Mouse (Mus musculus): ENCODE measurements around the gene Arpc1a.
"Not testable (repeated sequence)": the region's sequence is repeated elsewhere in the genome, so short reads cannot be mapped to it uniquely, and the experiment has no call there.

Arpc1a gene

DNA sequence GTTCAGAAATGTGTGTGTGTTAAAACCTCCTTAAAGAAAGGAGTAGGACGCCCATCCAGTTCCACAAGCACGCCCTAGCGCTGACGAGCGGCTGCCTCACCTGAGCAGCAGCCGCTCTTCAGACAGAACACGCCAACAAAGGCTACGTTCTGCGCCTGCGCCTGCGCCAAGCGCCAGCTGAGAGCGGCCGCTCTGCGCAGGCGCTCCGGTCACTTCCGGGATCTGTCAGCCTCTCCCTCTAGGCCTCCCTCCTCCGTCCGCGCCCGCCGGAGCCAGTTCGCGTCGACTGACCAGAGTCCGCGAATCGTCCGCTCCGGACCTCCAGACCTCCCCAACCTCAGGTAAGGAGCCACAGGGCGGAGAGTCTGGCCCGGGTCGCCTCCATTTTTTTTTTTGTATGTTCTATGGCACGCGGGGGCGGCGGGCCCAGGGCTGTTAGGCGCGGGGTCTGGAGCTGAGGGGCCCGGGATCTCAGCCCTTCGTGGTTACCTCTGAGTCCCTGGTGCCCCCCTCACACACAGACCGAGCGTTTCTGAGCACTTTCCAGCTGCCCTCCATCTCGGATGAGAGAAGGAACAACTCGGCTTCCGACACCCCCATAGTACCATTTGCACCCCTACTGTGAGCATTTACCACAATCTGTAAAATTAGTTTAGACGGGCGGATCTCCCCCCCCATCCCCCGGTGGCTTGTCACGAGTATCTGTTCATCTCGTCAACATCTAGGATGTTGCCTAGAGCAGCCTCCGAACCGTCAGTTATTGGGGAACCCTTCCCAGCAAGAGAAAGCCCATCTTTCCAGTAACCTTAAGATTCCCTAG, at the start of gene Arpc1a, which contains the start of gene Kpna7:
Gene Arpc1a (plus strand): TSS at position 199 of the 820 bp plus-strand sequence.
Gene Kpna7 (minus strand): TSS at position 399 of the 820 bp plus-strand sequence.
- DNase-seq (ENCODE audit: low spot score in 2 of 2): peak; percentile 83 to 91

DNA sequence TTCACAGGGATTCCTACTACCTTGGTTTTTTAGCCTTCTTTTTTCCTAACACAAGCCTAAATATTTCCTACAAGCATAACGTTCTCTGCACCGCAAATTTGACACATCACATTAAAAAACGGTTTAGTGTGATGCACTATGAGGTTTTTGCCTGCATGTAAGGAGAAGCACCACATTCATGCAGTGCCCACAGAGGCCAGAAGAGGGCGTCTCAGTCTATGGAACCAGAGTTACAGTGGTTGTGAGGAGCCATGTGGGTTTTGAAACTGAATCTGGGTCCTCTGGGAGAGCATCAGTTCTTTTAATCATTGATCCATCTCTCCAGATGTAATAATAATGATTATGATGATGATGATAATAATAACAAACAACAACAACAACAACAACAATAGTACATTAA, 42.0 kb upstream of the Arpc1a start:
- DNase-seq (ENCODE audit: low spot score in 2 of 2): peak in 1 of 2 experiments; percentile 13

- not testable (repeated sequence) for DNase-seq (ENCODE audit: low spot score in 2 of 2)
Measured at GRCm38 (mm10) chr5:145042690-145043089, 40.9 kb upstream of the Arpc1a start, which contains the start of gene 1700018F24Rik. Gene 1700018F24Rik (plus strand): TSS chr5:145042990.

DNA sequence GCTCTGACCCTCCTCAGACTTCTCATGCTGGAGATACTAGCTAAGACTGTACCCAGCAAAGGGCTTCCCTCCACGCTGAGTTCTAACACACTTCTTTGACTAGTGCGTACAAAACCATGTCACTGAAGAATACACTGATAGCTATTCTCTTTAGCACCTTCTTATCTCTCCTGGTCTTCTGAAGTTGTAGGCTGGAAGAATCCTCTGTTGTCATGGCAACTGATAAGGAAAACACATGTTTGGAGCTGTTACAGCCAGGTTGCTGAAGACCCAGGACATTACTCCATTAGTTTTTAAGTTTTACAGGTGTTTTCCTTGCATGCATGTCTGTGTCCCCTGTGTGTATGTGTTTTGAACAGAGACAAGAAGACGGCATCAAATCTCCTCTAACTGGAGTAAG, 29.4 kb upstream of the Arpc1a start:
- DNase-seq (ENCODE audit: low spot score in 2 of 2): not testable (repeated sequence)

GRCm38 (mm10) chr5:145057907-145058306, 25.7 kb upstream of the Arpc1a start:
- no peak for DNase-seq (ENCODE audit: low spot score in 2 of 2)

DNA sequence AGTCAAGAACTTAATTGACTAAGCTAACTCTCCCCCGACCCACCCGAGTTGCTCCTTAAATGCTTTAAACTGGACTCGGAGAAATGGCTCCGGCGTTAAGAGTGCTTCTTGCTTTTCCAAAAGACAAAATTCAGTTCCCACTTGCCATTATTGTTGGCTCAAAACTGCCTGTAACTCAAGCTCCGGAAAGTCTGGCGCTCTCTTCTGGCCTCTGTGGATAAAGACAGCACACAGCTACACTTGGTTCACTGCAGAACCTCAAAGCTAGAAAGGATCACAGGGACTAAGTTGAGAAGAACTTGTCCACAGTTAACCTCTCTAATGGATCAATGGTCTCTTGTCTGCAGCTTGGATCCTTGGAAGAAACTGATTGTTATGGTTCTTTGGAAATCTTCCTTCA, 24.9 kb upstream of the Arpc1a start:
- DNase-seq (ENCODE audit: low spot score in 2 of 2): no peak

DNA sequence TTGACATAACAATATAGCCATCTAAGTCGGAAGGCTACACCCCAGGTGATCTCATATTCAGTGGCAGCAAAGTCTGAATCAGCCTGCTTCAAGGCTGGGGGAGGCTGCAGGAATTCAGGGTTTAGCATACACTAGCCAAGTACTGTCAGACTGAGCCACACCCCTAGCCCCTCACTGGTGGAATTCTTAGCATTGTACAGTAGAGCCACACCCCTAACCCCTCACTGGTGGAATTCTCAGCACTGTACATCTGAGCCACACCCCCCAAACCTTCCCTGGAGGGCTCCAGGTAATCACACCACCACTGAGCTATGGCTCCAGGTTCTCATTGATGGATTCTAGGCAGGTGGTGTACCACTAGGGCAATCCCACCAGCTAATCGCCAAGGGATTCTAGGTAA, 24.1 kb upstream of the Arpc1a start:
- no peak for DNase-seq (ENCODE audit: low spot score in 2 of 2)

DNA sequence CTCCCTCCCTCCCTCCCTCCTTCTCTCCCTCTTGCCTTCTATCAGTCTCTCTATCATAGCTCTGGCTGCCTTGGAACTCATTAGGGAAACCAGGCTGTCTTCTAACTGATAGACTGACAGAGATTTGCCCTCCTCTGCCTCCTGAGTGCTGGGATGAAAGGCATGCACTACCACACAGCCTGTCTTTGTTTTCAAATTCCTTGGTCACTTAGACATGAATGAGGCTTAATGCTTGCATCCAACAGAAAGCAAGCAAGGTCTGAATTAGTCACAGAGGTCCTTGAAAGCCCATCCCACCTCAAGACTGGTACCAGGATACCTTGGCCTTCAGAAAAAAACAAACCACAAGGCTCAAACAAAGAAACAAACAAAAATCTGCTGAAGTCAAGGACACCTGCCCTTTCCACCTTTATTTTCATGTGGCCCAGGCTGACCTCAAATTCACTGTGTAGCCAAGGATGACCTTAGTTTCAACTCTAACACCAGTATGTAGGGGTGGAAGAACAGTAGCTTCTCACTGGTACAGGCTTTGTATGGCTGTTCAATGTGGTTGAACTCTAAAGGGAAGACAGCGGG, 18.8 kb upstream of the Arpc1a start:
- DNase-seq (ENCODE audit: low spot score in 2 of 2): no peak

GRCm38 (mm10) chr5:145068863-145069262, 14.8 kb upstream of the Arpc1a start:
- no peak for DNase-seq (ENCODE audit: low spot score in 2 of 2)

GRCm38 (mm10) chr5:145069707-145070106, 13.9 kb upstream of the Arpc1a start:
- DNase-seq (ENCODE audit: low spot score in 2 of 2): peak; percentile 55 to 76

GRCm38 (mm10) chr5:145071342-145071741, 12.3 kb upstream of the Arpc1a start:
- no peak for DNase-seq (ENCODE audit: low spot score in 2 of 2)

- no peak for DNase-seq (ENCODE audit: low spot score in 2 of 2)
Measured at GRCm38 (mm10) chr5:145075081-145075480, 8.5 kb upstream of the Arpc1a start.

- no peak for DNase-seq (ENCODE audit: low spot score in 2 of 2)
Measured at GRCm38 (mm10) chr5:145081866-145082613, 1.6 kb upstream of the Arpc1a start.

GRCm38 (mm10) chr5:145083201-145083600, 429 bp upstream of the Arpc1a start:
- not testable (repeated sequence) for DNase-seq (ENCODE audit: low spot score in 2 of 2)

DNA sequence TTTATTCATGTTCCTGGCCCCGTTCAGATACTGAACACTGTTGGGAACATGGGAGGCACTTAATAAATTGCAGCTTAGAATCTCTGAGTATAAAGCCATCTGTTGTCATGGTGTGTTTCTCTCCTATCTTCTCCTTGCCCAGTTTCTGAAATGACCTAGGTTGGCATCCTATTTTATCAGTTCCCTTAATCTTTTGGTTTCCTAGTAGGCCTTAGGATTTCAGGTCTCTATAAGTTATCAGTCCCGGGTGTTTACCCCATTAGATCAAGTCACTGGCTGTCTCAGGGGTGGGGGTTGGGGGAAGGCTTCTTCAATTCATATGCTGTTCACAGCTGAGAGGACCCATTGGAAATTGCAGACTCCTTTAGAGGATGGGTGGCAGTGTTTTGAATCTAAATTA, 1.2 kb downstream of the Arpc1a start:
- no peak for DNase-seq (ENCODE audit: low spot score in 2 of 2)

- DNase-seq (ENCODE audit: low spot score in 2 of 2): no peak
Measured at GRCm38 (mm10) chr5:145088186-145088585, 4.6 kb downstream of the Arpc1a start.

DNA sequence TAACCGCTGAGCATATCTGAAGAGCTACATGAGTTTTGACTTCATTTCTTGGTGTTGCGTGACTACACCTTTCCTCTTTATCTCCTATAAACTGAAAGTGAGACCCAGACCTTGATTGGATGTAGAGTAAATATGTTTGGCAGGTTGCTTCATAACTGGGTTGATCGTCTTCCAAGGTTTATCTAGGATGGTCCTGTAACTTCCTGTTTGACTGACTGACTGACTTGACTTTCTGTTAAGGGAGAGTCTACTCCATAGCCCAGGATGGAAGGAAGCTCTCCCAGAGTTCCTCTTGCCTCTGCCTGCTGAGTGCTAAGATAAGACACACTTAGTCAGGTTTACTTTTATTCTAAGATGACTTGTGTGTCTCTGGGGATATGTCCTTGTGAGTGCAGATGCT, 6.2 kb downstream of the Arpc1a start:
- no peak for DNase-seq (ENCODE audit: low spot score in 2 of 2)

GRCm38 (mm10) chr5:145096195-145096594, 12.6 kb downstream of the Arpc1a start:
- DNase-seq (ENCODE audit: low spot score in 2 of 2): no peak

GRCm38 (mm10) chr5:145098340-145098821, 14.8 kb downstream of the Arpc1a start:
- no peak for DNase-seq (ENCODE audit: low spot score in 2 of 2)

DNA sequence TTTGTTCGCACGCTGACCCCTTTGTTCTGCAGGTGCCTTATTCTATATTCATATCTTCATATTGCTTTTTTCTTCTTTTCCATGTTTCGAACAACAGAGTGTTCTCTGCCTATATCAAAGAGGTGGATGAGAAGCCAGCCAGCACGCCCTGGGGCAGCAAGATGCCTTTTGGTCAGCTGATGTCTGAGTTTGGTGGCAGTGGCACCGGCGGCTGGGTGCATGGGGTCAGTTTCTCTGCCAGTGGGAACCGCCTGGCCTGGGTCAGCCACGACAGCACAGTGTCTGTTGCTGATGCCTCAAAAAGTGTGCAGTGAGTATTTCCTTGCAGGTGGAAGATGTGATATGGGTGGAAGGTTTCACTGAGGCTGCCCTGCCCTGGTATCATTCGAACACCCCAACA, 17.3 kb downstream of the Arpc1a start:
- no peak for DNase-seq (ENCODE audit: low spot score in 2 of 2)

DNA sequence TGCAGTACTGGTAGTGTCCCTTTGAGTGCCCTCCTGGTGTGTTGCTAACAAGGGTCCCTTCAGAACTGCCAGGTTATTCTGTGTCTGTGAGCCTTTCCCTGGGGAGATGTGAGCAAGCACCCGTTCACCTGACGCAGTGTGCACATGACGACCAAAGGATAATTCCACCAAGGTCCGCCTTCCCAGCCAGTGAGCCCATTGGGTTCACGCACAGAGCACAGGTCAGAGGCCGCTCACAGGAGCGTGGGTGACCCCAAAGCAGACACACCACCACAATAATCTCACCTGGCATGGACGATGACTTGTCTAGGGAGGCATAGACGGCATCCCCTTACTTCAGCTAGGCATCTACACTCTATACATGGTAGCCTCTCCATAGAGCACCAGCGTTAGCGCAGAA, 17.8 kb downstream of the Arpc1a start:
- DNase-seq (ENCODE audit: low spot score in 2 of 2): not testable (repeated sequence)

DNA sequence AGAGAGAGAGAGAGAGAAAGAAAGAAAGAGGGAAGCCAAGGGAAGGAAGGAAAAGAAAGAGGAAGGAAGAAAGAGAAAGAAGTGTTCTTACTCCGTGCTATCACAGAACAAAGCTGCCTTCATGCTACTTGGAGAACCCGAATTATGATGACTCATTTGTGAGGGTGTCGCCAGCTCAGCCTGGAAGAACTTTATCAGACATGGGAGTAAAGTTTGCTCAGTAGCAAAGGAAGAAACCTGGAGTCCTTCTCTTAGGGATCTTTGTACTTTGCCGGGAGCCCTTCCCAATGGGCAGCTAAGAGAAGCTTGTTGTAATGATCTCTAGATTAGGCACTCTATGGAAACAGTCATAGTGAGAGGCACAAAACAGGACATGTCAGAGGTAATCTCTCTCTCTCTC, 19.1 kb downstream of the Arpc1a start:
- DNase-seq (ENCODE audit: low spot score in 2 of 2): no peak

Data from cerebellum, postnatal 4 days (tissue).